Mouse (Mus musculus): ENCODE data around the gene Cd8b1. TPM values are rescaled to one million over a fixed set of nuclear protein-coding genes. Genes with fewer than 3 reads are reported as not detected.

Cd8b1 gene
- polyA plus RNA-seq, 1 experiment from 2014 or later, result not detected

GRCm38 (mm10) chr6:71337666-71338065 is 15.1 kb downstream of the Cd8b1 start:
- 98% methylated on average over 8 of the region's 8 CpGs for WGBS
- no peak overlapping the region for H3K9ac ChIP-seq (replicated peaks; ENCODE audit: low read length)
- no peak for ATAC-seq (ENCODE audit: low FRiP score, low TSS enrichment)

GRCm38 (mm10) chr6:71338941-71339340 is 16.4 kb downstream of the Cd8b1 start:
- no peak overlapping the region for H3K4me2 ChIP-seq (ENCODE audit: low read length)
- no peaks in the 10 kb centered on the region for H3K4me1 ChIP-seq (ENCODE audit: control insufficient read depth, insufficient read depth, low read length)
- H3K36me3 ChIP-seq (ENCODE audit: control insufficient read depth, insufficient read depth, low read length), result no peaks in the 10 kb centered on the region
- H3K27ac ChIP-seq (replicated peaks; ENCODE audit: low read depth, low read length), result no peak overlapping the region
- DNase-seq (no peak), ATAC-seq (ENCODE audit: low FRiP score, low TSS enrichment) (no peak)
- no peaks in the 10 kb centered on the region for H3K9me3 ChIP-seq (ENCODE audit: control insufficient read depth, low read length)
- H3K4me3 ChIP-seq (replicated peaks; ENCODE audit: low read depth, low read length), result no peak overlapping the region
- no peak overlapping the region for H3K9ac ChIP-seq (replicated peaks; ENCODE audit: low read length)
- 86% methylated on average over 3 of the region's 3 CpGs for WGBS
- no peaks in the 10 kb centered on the region for H3K27me3 ChIP-seq (ENCODE audit: control insufficient read depth, insufficient read depth, low read length)

More at GRCm38 (mm10) chr6:71337666-71338065, 15.1 kb downstream of the Cd8b1 start:
- DNase-seq, result no peak
- no peak overlapping the region for H3K4me2 ChIP-seq (ENCODE audit: low read length)
- no peaks in the 10 kb centered on the region for H3K4me1 ChIP-seq (ENCODE audit: control insufficient read depth, insufficient read depth, low read length)
- no peaks in the 10 kb centered on the region for H3K36me3 ChIP-seq (ENCODE audit: control insufficient read depth, insufficient read depth, low read length)
- no peaks in the 10 kb centered on the region for H3K27me3 ChIP-seq (ENCODE audit: control insufficient read depth, insufficient read depth, low read length)
- H3K27ac ChIP-seq (replicated peaks; ENCODE audit: low read depth, low read length), result no peak overlapping the region
- H3K4me3 ChIP-seq (replicated peaks; ENCODE audit: low read depth, low read length), result no peak overlapping the region
- no peaks in the 10 kb centered on the region for H3K9me3 ChIP-seq (ENCODE audit: control insufficient read depth, low read length)

- Histone ChIP-seq H3K36me3 (ENCODE audit: control insufficient read depth, insufficient read depth, low read length) (no peaks in the 10 kb centered on the region), H3K4me3 (replicated peaks; ENCODE audit: low read depth, low read length) (no peak overlapping the region), H3K9ac (replicated peaks; ENCODE audit: low read length) (no peak overlapping the region), H3K9me3 (ENCODE audit: control insufficient read depth, low read length) (no peaks in the 10 kb centered on the region), H3K4me1 (ENCODE audit: control insufficient read depth, insufficient read depth, low read length) (no peaks in the 10 kb centered on the region), H3K27ac (replicated peaks; ENCODE audit: low read depth, low read length) (no peak overlapping the region), H3K27me3 (ENCODE audit: control insufficient read depth, insufficient read depth, low read length) (no peaks in the 10 kb centered on the region), H3K4me2 (ENCODE audit: low read length) (no peak overlapping the region)
- ATAC-seq (ENCODE audit: low FRiP score, low TSS enrichment), result no peak
- WGBS, result 89% methylated on average over 4 of the region's 4 CpGs
- DNase-seq, result no peak
Measured at GRCm38 (mm10) chr6:71339351-71339750, 16.8 kb downstream of the Cd8b1 start.

- Histone ChIP-seq H3K4me2 (ENCODE audit: low read length) (no peak overlapping the region), H3K9ac (replicated peaks; ENCODE audit: low read length) (no peak overlapping the region), H3K9me3 (ENCODE audit: control insufficient read depth, low read length) (no peaks in the 10 kb centered on the region), H3K27me3 (ENCODE audit: control insufficient read depth, insufficient read depth, low read length) (no peaks in the 10 kb centered on the region), H3K36me3 (ENCODE audit: control insufficient read depth, insufficient read depth, low read length) (no peaks in the 10 kb centered on the region), H3K27ac (replicated peaks; ENCODE audit: low read depth, low read length) (no peak overlapping the region), H3K4me3 (replicated peaks; ENCODE audit: low read depth, low read length) (no peak overlapping the region), H3K4me1 (ENCODE audit: control insufficient read depth, insufficient read depth, low read length) (no peaks in the 10 kb centered on the region)
- ATAC-seq (ENCODE audit: low FRiP score, low TSS enrichment) (no peak), DNase-seq (no peak)
- 88% methylated on average over 9 of the region's 9 CpGs for WGBS
Measured at GRCm38 (mm10) chr6:71341179-71341578, 18.6 kb downstream of the Cd8b1 start.

GRCm38 (mm10) chr6:71348006-71348405 is 25.4 kb downstream of the Cd8b1 start:
- Histone ChIP-seq H3K9ac (replicated peaks; ENCODE audit: low read length) (no peak overlapping the region), H3K9me3 (ENCODE audit: control insufficient read depth, low read length) (no peaks in the 10 kb centered on the region), H3K4me3 (replicated peaks; ENCODE audit: low read depth, low read length) (no peak overlapping the region), H3K4me2 (ENCODE audit: low read length) (no peak overlapping the region), H3K27ac (replicated peaks; ENCODE audit: low read depth, low read length) (no peak overlapping the region), H3K4me1 (ENCODE audit: control insufficient read depth, insufficient read depth, low read length) (no peaks in the 10 kb centered on the region), H3K36me3 (ENCODE audit: control insufficient read depth, insufficient read depth, low read length) (no peaks in the 10 kb centered on the region), H3K27me3 (ENCODE audit: control insufficient read depth, insufficient read depth, low read length) (no peaks in the 10 kb centered on the region)
- ATAC-seq (ENCODE audit: low FRiP score, low TSS enrichment) (no peak), DNase-seq (no peak)
- 95% methylated on average over 9 of the region's 9 CpGs for WGBS

GRCm38 (mm10) chr6:71351201-71351600 is 28.6 kb downstream of the Cd8b1 start:
- H3K27me3 ChIP-seq (ENCODE audit: control insufficient read depth, insufficient read depth, low read length), result no peaks in the 10 kb centered on the region
- ATAC-seq (ENCODE audit: low FRiP score, low TSS enrichment) (no peak), DNase-seq (no peak)
- H3K4me1 ChIP-seq (ENCODE audit: control insufficient read depth, insufficient read depth, low read length), result no peaks in the 10 kb centered on the region
- H3K36me3 ChIP-seq (ENCODE audit: control insufficient read depth, insufficient read depth, low read length), result no peaks in the 10 kb centered on the region
- H3K27ac ChIP-seq (replicated peaks; ENCODE audit: low read depth, low read length), result no peak overlapping the region
- H3K4me3 ChIP-seq (replicated peaks; ENCODE audit: low read depth, low read length), result no peak overlapping the region
- H3K9ac ChIP-seq (replicated peaks; ENCODE audit: low read length), result no peak overlapping the region
- 96% methylated on average over 3 of the region's 3 CpGs for WGBS
- no peak overlapping the region for H3K4me2 ChIP-seq (ENCODE audit: low read length)
- no peaks in the 10 kb centered on the region for H3K9me3 ChIP-seq (ENCODE audit: control insufficient read depth, low read length)

- no peak for DNase-seq
- no peak for ATAC-seq (ENCODE audit: low FRiP score, low TSS enrichment)
- no peaks in the 10 kb centered on the region for H3K36me3 ChIP-seq (ENCODE audit: control insufficient read depth, insufficient read depth, low read length)
- H3K4me3 ChIP-seq (replicated peaks; ENCODE audit: low read depth, low read length), result no peak overlapping the region
- WGBS, result 91% methylated on average over 6 of the region's 6 CpGs
- no peak overlapping the region for H3K27ac ChIP-seq (replicated peaks; ENCODE audit: low read depth, low read length)
- no peaks in the 10 kb centered on the region for H3K9me3 ChIP-seq (ENCODE audit: control insufficient read depth, low read length)
- no peaks in the 10 kb centered on the region for H3K4me1 ChIP-seq (ENCODE audit: control insufficient read depth, insufficient read depth, low read length)
- no peaks in the 10 kb centered on the region for H3K27me3 ChIP-seq (ENCODE audit: control insufficient read depth, insufficient read depth, low read length)
- H3K4me2 ChIP-seq (ENCODE audit: low read length), result no peak overlapping the region
- no peak overlapping the region for H3K9ac ChIP-seq (replicated peaks; ENCODE audit: low read length)
Measured at GRCm38 (mm10) chr6:71352201-71352600, 29.6 kb downstream of the Cd8b1 start.

- H3K27me3 ChIP-seq (ENCODE audit: control insufficient read depth, insufficient read depth, low read length), result no peaks in the 10 kb centered on the region
- no peak overlapping the region for H3K9ac ChIP-seq (replicated peaks; ENCODE audit: low read length)
- no peaks in the 10 kb centered on the region for H3K4me1 ChIP-seq (ENCODE audit: control insufficient read depth, insufficient read depth, low read length)
- H3K9me3 ChIP-seq (ENCODE audit: control insufficient read depth, low read length), result no peaks in the 10 kb centered on the region
- ATAC-seq (ENCODE audit: low FRiP score, low TSS enrichment) (no peak), DNase-seq (no peak)
- H3K36me3 ChIP-seq (ENCODE audit: control insufficient read depth, insufficient read depth, low read length), result no peaks in the 10 kb centered on the region
- H3K4me3 ChIP-seq (replicated peaks; ENCODE audit: low read depth, low read length), result no peak overlapping the region
- H3K27ac ChIP-seq (replicated peaks; ENCODE audit: low read depth, low read length), result no peak overlapping the region
- H3K4me2 ChIP-seq (ENCODE audit: low read length), result no peak overlapping the region
- 87% methylated on average over 10 of the region's 10 CpGs for WGBS
Measured at GRCm38 (mm10) chr6:71352866-71353427, 30.4 kb downstream of the Cd8b1 start.

- H3K27me3 ChIP-seq (ENCODE audit: control insufficient read depth, insufficient read depth, low read length), result no peaks in the 10 kb centered on the region
- WGBS, result 80% methylated on average over 2 of the region's 2 CpGs
- ATAC-seq (ENCODE audit: low FRiP score, low TSS enrichment), result no peak
Measured at GRCm38 (mm10) chr6:71353722-71354121, 31.1 kb downstream of the Cd8b1 start.

More at GRCm38 (mm10) chr6:71353722-71354121, 31.1 kb downstream of the Cd8b1 start:
- Histone ChIP-seq H3K27ac (replicated peaks; ENCODE audit: low read depth, low read length) (no peak overlapping the region), H3K36me3 (ENCODE audit: control insufficient read depth, insufficient read depth, low read length) (no peaks in the 10 kb centered on the region), H3K9me3 (ENCODE audit: control insufficient read depth, low read length) (no peaks in the 10 kb centered on the region), H3K4me3 (replicated peaks; ENCODE audit: low read depth, low read length) (no peak overlapping the region), H3K4me1 (ENCODE audit: control insufficient read depth, insufficient read depth, low read length) (no peaks in the 10 kb centered on the region), H3K4me2 (ENCODE audit: low read length) (no peak overlapping the region), H3K9ac (replicated peaks; ENCODE audit: low read length) (no peak overlapping the region)
- no peak for DNase-seq

Measured in midbrain, embryonic 14.5 days (tissue).